Mouse (Mus musculus): ENCODE measurements around the gene Rimbp3. TPM values are rescaled to one million over a fixed set of nuclear protein-coding genes. Genes with fewer than 3 reads are reported as not detected.
"Not testable (repeated sequence)": the region's sequence is repeated elsewhere in the genome, so short reads cannot be mapped to it uniquely, and the experiment has no call there.

The Rimbp3 gene
- polyA plus RNA-seq (2014; fragmentation: Nextera tagmentation; extraction: Ambion mirVana) = 1.1 and 1.2 TPM in 2 replicates

DNA sequence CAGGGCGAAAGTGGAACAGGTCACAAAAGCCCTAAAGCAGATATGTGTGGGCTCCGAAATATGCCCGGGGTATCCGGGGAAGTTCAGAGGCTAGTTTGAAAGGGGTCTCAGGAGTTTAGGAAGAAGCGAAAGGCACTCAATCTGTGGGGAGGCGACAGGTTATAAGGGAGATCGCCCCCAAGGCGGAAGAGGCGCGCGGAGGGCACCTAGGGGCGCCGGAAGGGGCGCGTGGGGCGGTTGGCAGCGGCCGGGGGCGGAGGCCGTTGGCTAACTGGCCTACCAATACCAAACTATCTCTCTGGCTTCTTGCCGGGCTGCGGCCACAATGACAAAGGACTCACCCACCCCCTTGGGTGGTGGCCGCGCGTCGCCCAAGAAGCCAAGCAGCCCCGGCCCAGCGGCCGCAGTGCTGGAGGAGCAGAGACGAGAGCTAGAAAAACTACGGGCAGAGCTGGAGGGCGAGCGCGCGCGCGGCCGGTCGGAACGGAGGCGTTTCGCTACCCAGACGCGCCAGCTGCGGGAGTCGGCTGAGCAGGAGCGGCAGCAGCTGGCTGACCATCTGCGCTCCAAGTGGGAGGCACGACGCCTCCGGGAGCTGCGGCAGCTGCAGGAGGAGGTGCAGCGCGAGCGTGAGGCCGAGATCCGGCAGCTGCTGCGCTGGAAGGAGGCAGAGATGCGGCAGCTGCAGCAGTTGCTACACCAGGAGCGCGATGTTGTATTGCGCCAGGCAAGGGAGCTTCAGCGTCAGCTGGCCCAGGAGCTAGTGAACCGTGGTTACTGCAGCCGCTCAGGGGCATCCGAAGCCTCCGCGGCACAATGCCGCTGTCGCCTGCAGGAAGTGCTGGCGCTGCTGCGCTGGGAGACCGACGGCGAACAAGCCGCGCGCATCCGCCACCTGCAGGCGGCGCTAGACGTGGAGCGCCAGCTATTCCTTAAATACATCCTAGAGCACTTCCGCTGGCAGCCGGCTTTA is at the start of gene Rimbp3:
Gene Rimbp3, plus strand, starts transcription at position 215 of the 973 bp plus-strand sequence.
- under 1% methylated on average over 84 of the region's 85 CpGs for WGBS
- peaks cover 10% of the 10 kb centered on the region; the same call in 1 of the 2 replicates for H3K4me1 ChIP-seq (ENCODE audit: control insufficient read depth, insufficient read depth, low read length)
- no peaks in the 10 kb centered on the region for H3K27me3 ChIP-seq (replicated peaks; ENCODE audit: control insufficient read depth, insufficient read depth, low read length)
- ATAC-seq = peak; percentile 88
- peak within 1 kb of the TSS; percentile 70 for H3K9ac ChIP-seq (ENCODE audit: low read length)
- H3K36me3 ChIP-seq (ENCODE audit: control insufficient read depth, insufficient read depth, low read length) = no peaks in the 10 kb centered on the region
- H3K27ac ChIP-seq (ENCODE audit: low read depth, low read length) = peak within 1 kb of the TSS; percentile 92
- H3K9me3 ChIP-seq (replicated peaks; ENCODE audit: control insufficient read depth, low read length) = no peaks in the 10 kb centered on the region
- H3K4me3 ChIP-seq (ENCODE audit: low read depth, low read length) = peak within 1 kb of the TSS; percentile 52
- H3K4me2 ChIP-seq (ENCODE audit: low read length) = peak within 1 kb of the TSS; percentile 97
- peak; percentile 95 for DNase-seq (ENCODE audit: low spot score)

- H3K9ac ChIP-seq (ENCODE audit: low read length); H3K27me3 ChIP-seq (replicated peaks; ENCODE audit: control insufficient read depth, insufficient read depth, low read length); DNase-seq (ENCODE audit: low spot score); ATAC-seq; H3K4me1 ChIP-seq (ENCODE audit: control insufficient read depth, insufficient read depth, low read length); H3K4me3 ChIP-seq (ENCODE audit: low read depth, low read length); H3K9me3 ChIP-seq (replicated peaks; ENCODE audit: control insufficient read depth, low read length); H3K4me2 ChIP-seq (ENCODE audit: low read length); H3K27ac ChIP-seq (ENCODE audit: low read depth, low read length): not testable (repeated sequence)
- H3K36me3 ChIP-seq (ENCODE audit: control insufficient read depth, insufficient read depth, low read length) = peaks cover 28% of the 10 kb centered on the region
- 91% methylated on average over 1 of the region's 1 CpGs for WGBS
Measured at GRCm38 (mm10) chr16:17165478-17165877, 42.9 kb upstream of the Rimbp3 start.

DNA sequence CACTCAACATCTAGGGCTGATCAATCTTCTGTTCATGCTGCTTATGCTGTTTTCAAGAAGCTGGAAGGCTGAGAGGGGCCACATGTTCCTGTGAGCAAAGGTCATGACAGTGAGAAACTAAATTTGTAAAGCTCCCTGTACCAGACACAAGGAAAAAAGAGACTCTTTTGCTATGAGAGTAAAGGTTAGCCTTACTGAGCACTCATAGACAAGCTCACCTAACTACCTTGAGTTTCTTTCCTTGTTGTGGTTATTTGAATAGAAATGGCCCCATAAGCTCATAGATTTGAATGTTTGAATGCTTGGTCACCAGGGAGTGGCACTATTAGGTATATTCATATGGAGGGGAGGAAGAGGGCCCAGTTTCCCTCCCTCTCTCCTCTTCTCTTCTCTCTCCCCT is 41.2 kb upstream of the Rimbp3 start:
- Histone ChIP-seq H3K27me3 (replicated peaks; ENCODE audit: control insufficient read depth, insufficient read depth, low read length) (no peaks in the 10 kb centered on the region), H3K4me2 (ENCODE audit: low read length) (no peak overlapping the region), H3K9me3 (replicated peaks; ENCODE audit: control insufficient read depth, low read length) (no peaks in the 10 kb centered on the region), H3K27ac (ENCODE audit: low read depth, low read length) (no peak overlapping the region), H3K36me3 (ENCODE audit: control insufficient read depth, insufficient read depth, low read length) (peaks cover 34% of the 10 kb centered on the region), H3K9ac (ENCODE audit: low read length) (no peak overlapping the region), H3K4me3 (ENCODE audit: low read depth, low read length) (no peak overlapping the region), H3K4me1 (ENCODE audit: control insufficient read depth, insufficient read depth, low read length) (no peaks in the 10 kb centered on the region)
- no peak for DNase-seq (ENCODE audit: low spot score)
- ATAC-seq = no peak

- Histone ChIP-seq H3K4me2 (ENCODE audit: low read length) (no peak overlapping the region), H3K9ac (ENCODE audit: low read length) (no peak overlapping the region), H3K27ac (ENCODE audit: low read depth, low read length) (no peak overlapping the region), H3K4me3 (ENCODE audit: low read depth, low read length) (no peak overlapping the region), H3K27me3 (replicated peaks; ENCODE audit: control insufficient read depth, insufficient read depth, low read length) (no peaks in the 10 kb centered on the region), H3K4me1 (ENCODE audit: control insufficient read depth, insufficient read depth, low read length) (no peaks in the 10 kb centered on the region), H3K36me3 (ENCODE audit: control insufficient read depth, insufficient read depth, low read length) (peaks cover 37% of the 10 kb centered on the region), H3K9me3 (replicated peaks; ENCODE audit: control insufficient read depth, low read length) (no peaks in the 10 kb centered on the region)
- 88% methylated on average over 5 of the region's 5 CpGs for WGBS
- ATAC-seq = no peak
- DNase-seq (ENCODE audit: low spot score) = no peak
Measured at GRCm38 (mm10) chr16:17168049-17168448, 40.4 kb upstream of the Rimbp3 start.

GRCm38 (mm10) chr16:17175765-17176164 is 32.6 kb upstream of the Rimbp3 start:
- H3K36me3 ChIP-seq (ENCODE audit: control insufficient read depth, insufficient read depth, low read length) = peaks cover 47% of the 10 kb centered on the region
- no peak overlapping the region for H3K4me2 ChIP-seq (ENCODE audit: low read length)
- no peak overlapping the region for H3K4me3 ChIP-seq (ENCODE audit: low read depth, low read length)
- H3K9ac ChIP-seq (ENCODE audit: low read length) = no peak overlapping the region
- no peaks in the 10 kb centered on the region for H3K4me1 ChIP-seq (ENCODE audit: control insufficient read depth, insufficient read depth, low read length)
- 81% methylated on average over 2 of the region's 2 CpGs for WGBS
- no peak overlapping the region for H3K27ac ChIP-seq (ENCODE audit: low read depth, low read length)
- no peak for ATAC-seq
- DNase-seq (ENCODE audit: low spot score) = no peak
- H3K9me3 ChIP-seq (replicated peaks; ENCODE audit: control insufficient read depth, low read length) = no peaks in the 10 kb centered on the region
- no peaks in the 10 kb centered on the region for H3K27me3 ChIP-seq (replicated peaks; ENCODE audit: control insufficient read depth, insufficient read depth, low read length)

DNA sequence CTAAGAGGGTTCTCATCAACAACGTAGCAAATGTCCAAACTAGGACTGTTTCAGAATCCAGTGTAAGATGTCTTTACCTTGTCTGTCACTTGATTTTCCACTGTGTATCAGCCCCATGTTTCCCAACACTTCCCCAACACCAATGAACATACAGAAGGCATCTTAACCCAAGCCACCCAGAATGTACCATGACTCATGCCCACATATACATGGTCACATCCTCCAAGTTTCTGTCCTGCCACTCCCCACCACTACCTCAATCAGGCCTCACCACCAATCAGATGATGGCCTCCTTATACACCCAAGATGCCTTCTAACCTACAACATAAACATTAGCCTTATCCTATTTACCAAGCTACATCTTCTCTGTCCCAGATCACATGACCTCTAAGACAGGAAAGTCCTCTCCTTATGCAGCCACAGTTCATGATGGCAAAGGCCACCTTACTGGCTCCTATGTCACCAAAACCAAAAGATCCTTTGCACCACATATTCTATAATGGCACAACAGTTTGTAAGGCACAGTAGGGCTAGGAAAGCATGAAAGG is 30.7 kb upstream of the Rimbp3 start:
- no peak overlapping the region for H3K9ac ChIP-seq (ENCODE audit: low read length)
- H3K27ac ChIP-seq (ENCODE audit: low read depth, low read length) = no peak overlapping the region
- DNase-seq (ENCODE audit: low spot score) = no peak
- no peaks in the 10 kb centered on the region for H3K9me3 ChIP-seq (replicated peaks; ENCODE audit: control insufficient read depth, low read length)
- 100% methylated on average over 1 of the region's 1 CpGs for WGBS
- peaks cover 35% of the 10 kb centered on the region for H3K36me3 ChIP-seq (ENCODE audit: control insufficient read depth, insufficient read depth, low read length)
- no peak for ATAC-seq
- no peak overlapping the region for H3K4me3 ChIP-seq (ENCODE audit: low read depth, low read length)
- no peaks in the 10 kb centered on the region for H3K4me1 ChIP-seq (ENCODE audit: control insufficient read depth, insufficient read depth, low read length)
- H3K4me2 ChIP-seq (ENCODE audit: low read length) = no peak overlapping the region
- no peaks in the 10 kb centered on the region for H3K27me3 ChIP-seq (replicated peaks; ENCODE audit: control insufficient read depth, insufficient read depth, low read length)

GRCm38 (mm10) chr16:17179706-17180105 is 28.7 kb upstream of the Rimbp3 start:
- WGBS = 91% methylated on average over 3 of the region's 3 CpGs
- Histone ChIP-seq H3K27ac (ENCODE audit: low read depth, low read length) (no peak overlapping the region), H3K9me3 (replicated peaks; ENCODE audit: control insufficient read depth, low read length) (no peaks in the 10 kb centered on the region), H3K4me1 (ENCODE audit: control insufficient read depth, insufficient read depth, low read length) (no peaks in the 10 kb centered on the region), H3K27me3 (replicated peaks; ENCODE audit: control insufficient read depth, insufficient read depth, low read length) (no peaks in the 10 kb centered on the region), H3K4me3 (ENCODE audit: low read depth, low read length) (no peak overlapping the region), H3K4me2 (ENCODE audit: low read length) (no peak overlapping the region), H3K36me3 (ENCODE audit: control insufficient read depth, insufficient read depth, low read length) (peaks cover 19% of the 10 kb centered on the region), H3K9ac (ENCODE audit: low read length) (no peak overlapping the region)
- no peak for DNase-seq (ENCODE audit: low spot score)
- ATAC-seq = no peak

DNA sequence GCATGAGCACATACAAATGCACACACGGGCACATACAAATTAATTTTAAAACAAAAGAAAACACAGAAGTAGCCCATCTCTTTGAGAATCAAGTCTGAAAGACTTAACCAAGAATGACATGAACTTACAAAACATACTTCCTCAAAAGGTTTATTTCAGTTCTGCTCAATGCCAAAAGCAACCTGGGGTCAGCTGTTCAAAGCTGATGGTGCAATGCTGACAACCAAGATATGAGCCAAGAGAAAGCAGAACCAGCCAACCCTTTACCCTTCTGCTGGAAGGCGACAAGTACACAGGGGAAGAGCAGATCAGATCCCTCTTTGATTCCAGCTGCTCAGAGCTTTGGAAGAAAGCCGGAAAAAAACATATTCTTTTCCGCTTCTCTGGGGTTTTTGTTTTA is 27.0 kb upstream of the Rimbp3 start:
- no peak for ATAC-seq
- no peak for DNase-seq (ENCODE audit: low spot score)
- Histone ChIP-seq H3K4me1 (ENCODE audit: control insufficient read depth, insufficient read depth, low read length) (no peaks in the 10 kb centered on the region), H3K27ac (ENCODE audit: low read depth, low read length) (no peak overlapping the region), H3K4me2 (ENCODE audit: low read length) (no peak overlapping the region), H3K4me3 (ENCODE audit: low read depth, low read length) (no peak overlapping the region), H3K9ac (ENCODE audit: low read length) (no peak overlapping the region), H3K36me3 (ENCODE audit: control insufficient read depth, insufficient read depth, low read length) (peaks cover 10% of the 10 kb centered on the region; the same call in 1 of the 2 replicates), H3K27me3 (replicated peaks; ENCODE audit: control insufficient read depth, insufficient read depth, low read length) (no peaks in the 10 kb centered on the region), H3K9me3 (replicated peaks; ENCODE audit: control insufficient read depth, low read length) (no peaks in the 10 kb centered on the region)
- WGBS = 90% methylated on average over 4 of the region's 4 CpGs

DNA sequence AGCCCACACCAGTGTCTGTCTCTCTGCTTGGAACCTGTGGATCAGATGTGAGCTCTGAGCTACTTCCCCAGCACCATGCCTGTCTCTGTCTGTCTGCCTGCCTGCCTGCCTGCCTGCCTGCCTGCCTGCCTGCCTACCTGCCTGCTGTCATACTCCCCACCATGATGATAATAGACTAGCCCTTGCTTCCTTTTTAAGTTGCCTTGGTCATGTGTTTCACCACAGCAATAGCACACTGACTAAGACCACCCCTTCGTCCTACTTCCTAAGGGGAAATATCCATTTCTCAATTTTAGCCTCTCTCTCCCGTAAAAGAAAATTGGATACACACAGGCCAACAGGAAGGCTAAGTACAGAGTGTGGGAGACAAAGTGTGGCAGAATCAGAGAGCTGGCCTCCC is 26.3 kb upstream of the Rimbp3 start:
- Histone ChIP-seq H3K4me3 (ENCODE audit: low read depth, low read length) (no peak overlapping the region), H3K4me2 (ENCODE audit: low read length) (no peak overlapping the region), H3K9ac (ENCODE audit: low read length) (no peak overlapping the region), H3K27ac (ENCODE audit: low read depth, low read length) (no peak overlapping the region), H3K4me1 (ENCODE audit: control insufficient read depth, insufficient read depth, low read length) (no peaks in the 10 kb centered on the region), H3K27me3 (replicated peaks; ENCODE audit: control insufficient read depth, insufficient read depth, low read length) (no peaks in the 10 kb centered on the region), H3K36me3 (ENCODE audit: control insufficient read depth, insufficient read depth, low read length) (peaks cover 12% of the 10 kb centered on the region; the same call in 1 of the 2 replicates), H3K9me3 (replicated peaks; ENCODE audit: control insufficient read depth, low read length) (no peaks in the 10 kb centered on the region)
- 96% methylated on average over 2 of the region's 2 CpGs for WGBS
- ATAC-seq (no peak), DNase-seq (ENCODE audit: low spot score) (no peak)

All from forebrain, embryonic 14.5 days (tissue).